Mouse (Mus musculus) heart, postnatal 10 days (tissue): ENCODE results near the gene Ppp1r13b. TPM values are rescaled to one million over a fixed set of nuclear protein-coding genes. Genes with fewer than 3 reads are reported as not detected.

Source experiments
- DNase-seq, 2 experiments: peaks; one replicate each; pipeline ENCODE4 v3.0.0; 2021
- intact Hi-C: fragments of 180-260 bp; cut with DNase I; formaldehyde crosslinking; loops from one replicate; pipeline ENCODE4 v1.15.1; 2025
- total RNA-seq, 2 experiments: library from RNA; stranded (reverse); gene quantifications; 2 replicates each; pipeline ENCODE4 v1.2.3; 2021

The Ppp1r13b gene
- total RNA-seq, 2 experiments from 2014 or later: 23.4 to 26.8 TPM

DNA sequence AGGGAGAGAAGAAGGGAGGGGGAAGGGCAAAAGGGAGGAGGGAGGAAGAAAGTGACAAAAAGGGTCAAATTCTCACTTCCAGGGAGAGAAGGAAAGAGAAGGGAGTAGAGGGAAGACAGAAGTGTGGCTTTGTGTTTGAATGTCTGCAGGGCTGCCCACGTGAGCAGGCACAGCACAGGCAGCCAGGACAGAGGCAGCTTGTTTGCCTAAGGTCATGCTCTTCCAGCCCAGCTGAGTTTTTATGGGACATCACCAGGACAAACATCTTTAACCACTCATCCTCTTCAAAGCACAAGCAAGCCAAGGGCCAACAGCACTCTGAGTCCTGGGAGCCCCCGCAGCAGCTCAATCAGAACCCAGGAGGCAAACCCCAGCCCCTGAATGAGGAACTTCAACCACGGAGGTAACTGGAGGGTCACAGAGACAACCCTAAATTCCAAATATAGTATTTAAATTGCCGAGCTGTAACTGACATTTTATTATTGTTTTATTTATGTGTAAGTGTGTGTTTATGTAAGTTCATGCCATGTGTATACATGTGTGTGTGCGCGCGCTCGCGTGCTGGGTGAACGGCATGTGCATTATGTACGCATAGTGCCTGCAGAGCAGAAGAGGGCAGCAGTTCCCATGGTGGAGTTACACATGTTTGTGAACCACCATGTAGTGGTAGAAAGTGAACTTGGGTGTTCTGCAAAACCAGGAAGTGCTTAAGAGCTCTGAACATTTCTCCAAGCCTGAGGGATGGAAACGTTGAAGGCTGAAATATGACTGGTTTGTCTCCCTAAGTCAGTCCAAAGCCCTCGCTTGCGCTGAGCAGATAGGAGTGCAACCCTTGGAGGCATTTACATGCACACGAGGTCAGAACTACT is 65.1 kb downstream of the Ppp1r13b start:
- DNase-seq: no peak
- intact Hi-C loops: no loop called here

GRCm38 (mm10) chr12:111833457-111833856 is 74.5 kb downstream of the Ppp1r13b start:
- intact Hi-C loops: no loop called here
- DNase-seq: no peak

DNA sequence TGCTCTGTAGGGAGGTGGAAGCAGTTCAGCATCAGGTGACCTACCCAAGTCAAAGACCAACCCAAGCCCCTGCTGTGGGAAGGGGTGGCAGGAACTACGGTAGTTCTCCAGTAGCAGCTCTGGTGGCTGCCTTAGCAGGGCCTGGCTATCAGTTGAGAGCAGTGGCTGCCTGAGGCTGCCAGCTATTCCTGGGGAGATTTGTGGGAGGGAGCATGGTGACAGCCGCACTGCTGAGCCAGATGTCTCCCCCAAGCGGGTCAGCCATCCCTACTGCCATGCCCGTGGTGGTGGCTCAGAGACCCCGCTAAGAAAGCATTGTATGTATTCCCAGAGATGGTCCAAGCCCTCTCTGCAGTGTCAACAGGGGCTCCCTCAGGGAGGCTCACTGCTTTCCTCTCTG is 75.3 kb downstream of the Ppp1r13b start:
- intact Hi-C loops: no loop called here
- no peak for DNase-seq

DNA sequence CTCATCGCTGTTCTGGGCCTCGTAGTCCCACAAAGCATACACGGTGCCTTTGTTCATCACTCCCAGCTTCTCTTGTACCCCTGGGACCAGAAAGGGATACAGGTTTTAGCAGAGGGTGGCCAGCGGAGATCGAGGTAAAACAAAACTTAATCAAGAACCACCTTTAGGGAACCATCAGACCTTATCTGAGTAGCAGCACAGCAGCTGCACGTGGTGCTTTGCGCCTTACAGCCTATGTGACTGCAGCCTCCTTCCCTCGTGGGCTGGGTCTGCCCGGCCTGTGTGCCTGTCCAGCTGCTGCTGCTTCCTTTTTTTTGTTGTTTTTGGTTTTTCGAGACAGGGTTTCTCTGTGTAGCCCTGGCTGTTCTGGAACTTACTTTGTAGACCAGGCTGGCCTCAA is 77.5 kb downstream of the Ppp1r13b start:
- no peak for DNase-seq
- intact Hi-C loops: no loop called here

DNA sequence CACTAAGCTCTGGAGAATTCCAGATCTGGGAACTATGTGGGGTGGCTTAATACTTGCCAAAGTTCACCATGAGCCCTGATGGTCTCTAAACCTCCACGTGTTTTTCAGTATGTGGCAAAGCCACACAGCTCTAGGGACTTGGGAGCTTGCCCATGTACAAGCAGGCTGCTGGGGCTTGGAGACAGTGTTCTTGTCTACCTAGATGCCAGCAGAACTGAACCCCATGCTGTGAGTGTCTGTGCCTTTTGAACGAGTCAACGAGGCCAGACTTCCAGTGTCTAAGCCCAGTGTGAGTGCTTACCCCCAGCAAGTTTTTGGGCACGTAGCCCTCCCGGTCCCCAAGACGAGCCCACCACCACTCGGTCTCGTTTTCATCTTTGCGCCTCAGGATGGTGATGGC is 78.0 kb downstream of the Ppp1r13b start:
- intact Hi-C loops: no loop called here
- no peak for DNase-seq

GRCm38 (mm10) chr12:111829447-111829846 is 78.5 kb downstream of the Ppp1r13b start:
- no peak for DNase-seq
- intact Hi-C loops: no loop called here

DNA sequence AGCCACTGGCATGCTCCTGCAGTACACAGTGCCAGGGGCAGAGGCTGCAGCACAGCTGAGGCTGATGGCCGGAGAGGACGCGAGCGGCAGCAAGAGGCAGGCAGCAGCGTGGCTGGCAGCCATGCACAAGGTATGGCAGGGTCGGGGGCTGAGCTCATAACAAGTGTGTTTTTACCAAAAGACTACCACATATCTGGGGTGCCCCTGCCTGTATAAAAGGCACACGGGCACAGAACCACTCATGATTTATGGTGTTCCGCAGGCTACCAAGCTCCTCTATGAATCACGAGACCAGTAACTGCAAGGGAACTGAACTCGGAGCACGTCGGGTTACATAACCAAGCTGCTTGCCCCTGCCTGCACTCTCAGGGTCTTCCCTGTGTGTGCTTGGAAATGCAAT is 80.4 kb downstream of the Ppp1r13b start:
- intact Hi-C loops: no loop called here
- DNase-seq: no peak

DNA sequence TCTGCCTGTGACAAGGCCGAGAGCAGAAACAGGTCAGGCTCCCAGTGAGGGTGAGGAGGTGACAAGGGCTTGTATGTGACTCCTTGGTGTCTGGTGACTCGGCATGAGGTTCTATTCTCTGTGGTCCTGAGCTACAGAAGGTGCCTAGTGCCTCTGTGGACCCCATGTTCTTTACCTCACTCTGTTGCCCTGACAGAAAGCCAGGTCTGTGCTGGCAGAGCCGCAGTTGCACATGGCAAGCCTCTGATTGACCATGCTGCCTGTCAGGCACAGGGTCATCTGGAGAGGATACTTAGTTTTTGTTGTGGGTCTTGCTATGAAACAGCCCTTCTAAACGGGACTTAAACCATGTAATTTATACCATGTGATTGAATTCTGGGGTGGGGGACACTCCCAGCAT is 86.0 kb downstream of the Ppp1r13b start:
- intact Hi-C loops: no loop called here
- no peak for DNase-seq

DNA sequence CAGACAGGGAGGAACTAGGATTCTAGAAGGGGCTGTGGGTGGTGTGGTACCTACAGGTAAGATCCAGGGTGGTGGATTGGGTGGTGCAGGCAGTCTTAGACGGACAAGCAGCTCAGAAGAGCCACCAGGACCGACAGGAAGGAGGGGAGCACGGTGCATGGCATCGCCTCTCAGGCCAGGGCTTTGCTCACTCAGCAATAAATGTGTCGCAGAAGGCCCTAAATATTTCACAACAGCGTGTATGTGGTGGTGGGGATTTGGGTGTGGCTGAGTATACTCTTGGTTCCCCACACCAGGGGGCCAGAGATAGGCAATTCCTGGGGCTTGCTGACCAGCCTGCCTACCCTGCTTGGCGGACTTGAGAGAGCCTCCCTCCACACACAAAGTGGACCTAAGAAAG is 87.2 kb downstream of the Ppp1r13b start:
- intact Hi-C loops: no loop called here
- DNase-seq: no peak

DNA sequence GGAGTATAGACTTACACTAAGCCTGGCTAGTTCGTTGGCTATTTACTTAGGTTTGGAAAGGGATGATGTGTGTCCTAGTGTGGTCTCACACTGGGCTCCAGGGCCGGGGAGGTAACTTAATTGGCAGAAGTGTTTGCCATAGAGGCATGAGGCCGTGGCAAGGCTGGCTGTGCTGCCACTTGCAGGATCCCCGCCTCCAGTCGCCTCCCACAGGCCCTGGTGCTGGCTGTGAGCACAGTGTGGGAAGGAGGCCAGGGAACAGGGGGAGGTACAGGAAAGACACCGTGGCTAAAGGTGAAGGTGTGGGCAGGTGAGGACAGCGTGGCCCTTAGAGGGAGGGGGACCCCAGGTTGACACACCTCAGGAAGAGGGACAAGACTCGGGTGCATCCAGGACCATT is 88.0 kb downstream of the Ppp1r13b start:
- no peak for DNase-seq
- intact Hi-C loops: no loop called here

- intact Hi-C loops: no loop called here
- no peak for DNase-seq
Observed at GRCm38 (mm10) chr12:111817991-111818390, 89.9 kb downstream of the Ppp1r13b start.

GRCm38 (mm10) chr12:111816967-111817366 is 90.9 kb downstream of the Ppp1r13b start:
- no peak for DNase-seq
- intact Hi-C loops: no loop called here

- intact Hi-C loops: no loop called here
- DNase-seq: peak; percentile 53 to 59
Observed at GRCm38 (mm10) chr12:111816528-111816927, 91.4 kb downstream of the Ppp1r13b start.

DNA sequence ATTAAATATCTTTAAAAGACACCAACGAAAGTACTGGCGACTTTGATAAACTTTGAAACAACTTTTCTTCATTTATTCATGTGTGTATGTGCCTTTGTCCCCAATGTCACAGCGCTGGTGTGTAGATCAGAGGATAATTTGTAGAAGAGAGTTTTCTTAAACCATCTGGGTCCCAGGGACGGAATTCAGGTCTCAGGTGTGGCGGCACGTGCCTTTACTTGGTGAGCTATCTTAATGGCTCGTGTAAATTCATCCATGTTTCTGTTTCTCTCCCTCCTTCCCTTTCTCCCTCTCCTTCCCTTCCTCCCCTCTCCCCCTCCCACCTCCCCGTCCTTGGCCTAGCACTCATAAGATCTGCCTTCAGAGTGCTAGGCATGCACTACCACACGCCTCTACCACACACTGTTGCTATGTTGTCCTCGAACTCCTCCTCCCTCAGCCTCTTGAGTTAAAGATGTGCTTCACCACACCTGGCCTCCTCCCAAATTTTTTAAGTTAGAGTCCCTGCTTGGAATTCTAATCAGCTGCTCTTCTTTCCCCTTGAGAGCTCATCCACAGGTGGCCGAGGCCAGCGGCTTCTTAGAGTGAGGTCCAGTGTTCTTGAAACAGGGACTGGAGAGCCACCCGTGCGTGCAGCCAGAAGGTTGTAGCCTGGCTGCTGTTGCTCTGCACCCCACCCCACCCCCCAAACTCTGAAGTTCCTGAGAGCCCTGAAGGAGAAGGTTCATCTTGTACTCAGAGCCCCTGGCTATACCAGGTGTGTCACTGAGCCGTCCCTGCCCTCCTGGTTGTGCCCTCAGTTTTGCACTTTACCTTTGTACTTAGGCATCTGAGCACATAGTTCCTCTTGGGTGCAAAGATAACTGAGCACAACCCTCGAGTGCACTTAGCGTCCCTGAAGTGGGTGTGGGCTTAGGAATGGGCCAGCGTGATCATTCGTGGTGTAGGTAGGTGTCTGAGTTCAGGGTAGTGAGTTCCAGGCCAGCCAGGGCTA is 92.8 kb downstream of the Ppp1r13b start:
- intact Hi-C loops: no loop called here
- no peak for DNase-seq

GRCm38 (mm10) chr12:111813766-111814617 is 93.9 kb downstream of the Ppp1r13b start, which contains the start of the genes Xrcc3 and Zfyve21:
Gene Xrcc3, minus strand, starts transcription at chr12:111813873.
Gene Zfyve21, plus strand, starts transcription at chr12:111814170.
- intact Hi-C loops: no loop called here
- DNase-seq: peak; percentile 98 to 99

- intact Hi-C loops: no loop called here
- peak in 1 of 2 experiments; percentile 45 for DNase-seq
Observed at GRCm38 (mm10) chr12:111813111-111813765, 94.7 kb downstream of the Ppp1r13b start.

DNA sequence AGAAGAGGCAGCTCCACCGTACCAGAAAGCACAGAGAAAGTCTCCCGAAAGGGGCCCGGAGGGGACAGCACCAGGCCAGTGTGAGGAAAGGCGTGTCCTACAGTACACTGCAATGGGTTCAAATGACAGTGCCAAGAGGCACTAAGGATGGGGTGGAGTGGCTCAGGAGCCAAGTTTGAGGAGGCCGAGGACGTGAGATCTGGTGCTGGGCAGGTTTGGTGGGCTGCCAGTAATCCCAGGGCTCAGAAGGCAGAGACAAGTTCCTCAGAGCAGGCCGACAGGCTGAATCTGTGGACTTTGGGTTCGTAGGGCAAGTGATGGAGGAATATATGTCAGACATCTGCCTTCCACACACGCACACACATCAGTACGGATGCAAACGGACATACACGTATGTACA is 95.3 kb downstream of the Ppp1r13b start:
- intact Hi-C loops: no loop called here
- DNase-seq: no peak

DNA sequence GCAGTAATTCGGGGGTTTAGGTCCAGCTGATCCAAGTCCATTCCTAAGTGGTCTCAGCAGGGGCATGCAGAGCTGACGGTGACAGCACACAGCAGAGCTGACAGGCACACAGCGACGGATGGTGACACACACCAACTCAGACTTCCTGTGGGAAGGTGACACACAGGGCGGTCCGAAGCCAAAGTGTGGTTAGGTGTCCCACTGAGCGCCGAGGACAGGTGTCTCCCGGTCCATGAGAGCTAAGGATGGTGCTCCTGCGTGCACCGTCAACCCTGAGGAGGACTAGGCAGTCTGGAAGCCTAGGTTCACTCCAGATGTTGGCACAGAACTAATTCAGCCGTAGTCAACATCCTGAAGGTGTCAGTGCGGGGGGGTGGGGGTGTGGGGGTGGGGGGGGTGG is 95.8 kb downstream of the Ppp1r13b start:
- intact Hi-C loops: no loop called here
- DNase-seq: no peak

DNA sequence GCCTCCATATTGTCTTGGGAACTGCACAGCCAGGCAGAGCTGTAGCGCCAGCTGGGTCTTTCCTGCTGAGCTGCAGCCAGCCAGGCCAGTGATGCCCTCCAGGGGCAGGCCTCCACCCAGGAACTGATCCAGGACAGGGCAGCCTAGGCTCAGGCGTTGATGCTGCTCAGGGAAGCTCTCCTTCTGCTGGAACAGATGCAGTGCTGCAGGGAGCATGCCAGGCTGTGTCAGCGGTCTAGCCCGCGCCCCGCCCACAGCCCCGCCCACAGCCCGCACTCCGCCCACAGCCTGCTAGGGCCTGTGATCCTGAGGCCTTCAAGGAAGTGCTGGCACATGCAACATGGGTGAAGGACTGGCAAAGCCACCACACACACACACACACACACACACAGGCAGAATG is 98.1 kb downstream of the Ppp1r13b start:
- intact Hi-C loops: no loop called here
- DNase-seq: peak; percentile 84 to 86

DNA sequence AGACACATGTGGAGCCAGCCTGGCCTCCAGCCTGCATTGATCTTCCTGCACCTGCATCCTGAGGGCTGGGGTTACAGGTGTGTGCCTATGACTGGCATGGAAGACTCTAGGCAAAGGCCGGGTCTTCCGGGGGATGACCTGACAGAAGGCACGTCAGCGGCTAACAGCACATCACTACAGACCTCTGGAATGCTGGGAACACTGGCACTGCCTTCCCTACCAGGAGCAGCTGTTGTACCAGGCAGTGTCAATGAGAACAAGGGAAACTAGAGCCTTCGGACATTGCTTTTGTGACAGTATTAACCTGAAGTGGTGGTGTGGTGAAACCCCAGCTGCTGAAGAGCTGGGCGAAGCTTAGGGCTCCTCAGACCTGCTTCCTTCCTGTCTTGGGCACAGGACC is 99.1 kb downstream of the Ppp1r13b start:
- no peak for DNase-seq
- intact Hi-C loops: no loop called here
